Mouse (Mus musculus) embryo, embryonic 11 days (tissue): ENCODE data around the gene Fam20c.

Experiments
- DNase-seq: peaks from one replicate; pipeline ENCODE4 v3.0.0-alpha.2; 2015

Gene Fam20c

GRCm38 (mm10) chr5:138819780-138820179, 65.5 kb downstream of the Fam20c start, which contains the start of gene Gm5294:
Gene Gm5294 (plus strand): TSS chr5:138820080.
- peak; percentile 14 for DNase-seq

DNA sequence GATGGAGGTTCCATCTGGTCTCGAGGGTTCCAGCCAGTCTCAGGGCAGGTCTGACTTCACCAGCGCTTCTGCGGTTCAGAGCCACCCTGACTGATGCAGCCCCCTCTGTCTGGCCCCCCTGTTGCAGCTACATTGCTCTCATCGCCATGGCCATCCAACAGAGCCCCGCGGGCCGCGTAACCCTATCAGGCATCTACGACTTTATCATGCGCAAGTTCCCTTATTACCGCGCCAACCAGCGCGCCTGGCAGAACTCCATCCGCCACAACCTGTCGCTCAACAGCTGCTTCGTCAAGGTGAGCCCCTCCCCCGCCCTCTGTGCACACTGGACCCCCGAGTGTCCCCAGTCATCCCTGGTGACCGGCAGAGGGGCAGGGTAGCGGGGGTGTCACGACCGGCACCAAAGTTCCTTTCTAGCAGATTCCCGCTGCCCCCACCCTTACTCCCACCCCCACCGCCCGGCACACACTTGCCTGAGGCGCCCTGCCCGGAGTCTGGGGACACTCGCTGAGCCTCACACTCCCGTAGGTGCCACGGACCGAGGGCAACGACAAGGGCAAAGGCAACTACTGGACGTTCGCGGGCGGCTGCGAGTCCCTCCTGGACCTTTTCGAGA, 66.5 kb downstream of the Fam20c start:
- peak; percentile 27 for DNase-seq

DNA sequence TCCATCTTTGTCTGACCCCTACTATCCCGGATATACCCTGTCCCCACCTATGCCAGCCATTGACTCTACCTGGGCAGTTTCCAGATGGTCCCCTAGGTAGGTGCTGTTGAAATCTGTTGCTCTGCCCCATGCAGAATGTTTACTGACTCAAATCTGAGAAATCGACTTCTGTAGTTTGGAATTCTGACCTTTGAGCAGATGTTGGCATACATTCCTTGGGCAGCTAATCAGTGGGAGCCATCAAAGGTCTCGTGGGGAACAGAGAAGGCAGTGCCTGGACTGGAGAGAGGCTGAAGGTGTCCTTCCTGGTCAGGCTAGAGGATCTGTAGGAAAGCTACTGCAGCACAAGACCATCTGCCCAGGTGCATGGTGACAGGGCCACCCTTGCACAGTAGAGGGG, 70.8 kb downstream of the Fam20c start:
- DNase-seq: no peak

DNA sequence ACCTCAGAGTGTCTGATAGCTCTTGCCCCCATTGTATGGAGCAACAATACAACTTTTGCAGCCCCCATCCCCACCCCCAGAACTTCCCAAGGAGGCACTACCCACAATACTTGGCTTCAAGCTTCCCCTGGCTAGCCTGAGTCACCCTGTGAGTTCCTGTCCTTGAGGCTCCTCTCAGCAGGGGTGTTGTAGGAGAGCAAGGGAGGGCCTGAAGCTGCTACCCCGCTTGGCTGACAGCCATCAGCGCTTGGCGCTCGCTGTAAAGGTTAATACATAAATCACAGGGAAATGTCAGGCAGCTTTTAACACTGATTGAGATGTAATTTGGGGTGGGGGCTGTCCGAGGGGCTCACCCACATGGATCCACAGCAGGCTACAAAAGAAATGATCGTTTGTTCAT, 79.1 kb downstream of the Fam20c start:
- no peak for DNase-seq

DNA sequence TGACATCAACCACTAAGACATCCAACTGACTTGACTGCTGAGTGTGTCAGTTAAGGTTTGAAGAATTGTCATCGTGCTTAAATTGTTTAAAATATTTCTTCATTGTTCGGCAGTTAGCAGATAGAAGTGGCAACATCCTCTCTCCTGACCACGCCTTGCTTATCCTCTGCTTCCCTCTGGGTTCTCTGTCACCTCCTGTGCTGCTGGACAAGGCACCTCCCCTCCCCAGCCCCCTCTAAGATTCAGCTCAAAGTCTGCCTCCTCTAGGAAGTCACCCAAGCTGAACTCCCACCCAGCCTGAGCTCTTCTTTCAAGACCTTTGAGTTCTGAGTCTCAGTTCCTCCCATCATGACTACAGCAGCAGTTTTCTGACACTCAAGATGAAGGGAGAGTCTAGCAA, 80.6 kb downstream of the Fam20c start:
- no peak for DNase-seq

- DNase-seq: no peak
Observed at GRCm38 (mm10) chr5:138840981-138841380, 86.7 kb downstream of the Fam20c start.

- no peak for DNase-seq
Observed at GRCm38 (mm10) chr5:138843168-138843824, 89.0 kb downstream of the Fam20c start.

GRCm38 (mm10) chr5:138846506-138846905, 92.2 kb downstream of the Fam20c start:
- DNase-seq: no peak

- peak; percentile 91 for DNase-seq
Observed at GRCm38 (mm10) chr5:138848102-138848501, 93.8 kb downstream of the Fam20c start.

DNA sequence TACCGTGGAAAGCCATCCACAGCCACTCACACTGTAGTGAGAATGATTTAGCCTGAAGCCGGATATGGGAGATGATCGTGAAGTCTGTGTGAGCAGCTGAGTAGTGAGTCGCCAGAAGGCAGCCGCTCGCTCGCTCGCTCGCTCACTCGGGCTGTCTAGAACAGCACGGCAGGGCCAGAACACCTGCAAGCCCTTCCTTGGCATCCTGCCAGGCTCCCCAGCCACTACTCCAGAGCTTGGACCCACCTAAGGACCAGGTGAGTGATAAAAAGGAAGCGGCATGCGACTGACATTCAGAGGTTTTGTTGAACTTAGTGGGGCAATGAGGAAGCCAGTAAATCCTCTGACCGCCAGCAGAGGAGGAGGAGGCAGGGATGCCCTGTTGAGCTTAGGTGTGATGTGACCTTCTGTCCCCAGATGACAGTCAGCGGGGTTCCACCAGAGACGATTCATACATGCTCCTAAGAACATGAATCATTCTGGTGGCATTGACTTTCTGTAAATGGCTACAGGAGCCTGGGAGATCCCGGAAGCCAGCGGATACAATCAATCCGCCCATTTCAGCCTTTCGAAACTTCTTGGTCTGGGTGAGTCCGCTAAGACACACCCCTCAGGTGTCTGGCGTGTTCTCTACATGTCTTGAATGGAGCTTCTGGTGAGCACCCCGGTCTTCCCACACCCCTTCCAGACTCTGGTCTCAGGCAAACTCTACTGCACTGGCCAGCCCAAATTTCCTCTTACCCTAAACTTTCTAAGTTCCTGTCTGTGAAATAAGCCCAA, 95.6 kb downstream of the Fam20c start:
- no peak for DNase-seq

- DNase-seq: no peak
Observed at GRCm38 (mm10) chr5:138850462-138850844, 96.1 kb downstream of the Fam20c start.

DNA sequence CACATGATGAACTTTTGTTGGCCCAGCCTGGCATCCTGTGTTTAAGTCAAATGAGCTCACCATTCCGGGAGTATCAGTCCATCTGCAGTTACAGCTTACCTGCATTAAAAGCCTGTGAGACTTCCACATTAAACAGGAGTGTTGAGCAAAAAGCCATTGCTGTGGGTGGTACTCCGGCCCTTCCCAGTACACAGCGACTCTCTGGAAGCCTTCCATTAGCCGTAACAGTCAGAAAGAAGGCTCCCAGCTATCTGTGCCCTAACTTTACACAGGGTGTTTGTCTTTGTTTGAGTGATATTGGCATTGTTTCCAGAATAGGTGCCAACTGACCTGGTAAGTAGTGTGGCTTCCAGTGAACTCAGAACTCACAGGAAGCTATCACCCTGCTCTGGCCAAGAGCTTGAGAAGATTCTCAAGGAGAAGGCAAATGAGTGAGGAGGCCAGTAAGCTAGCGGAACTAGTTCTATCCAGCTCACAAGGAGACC, 97.0 kb downstream of the Fam20c start:
- no peak for DNase-seq

DNA sequence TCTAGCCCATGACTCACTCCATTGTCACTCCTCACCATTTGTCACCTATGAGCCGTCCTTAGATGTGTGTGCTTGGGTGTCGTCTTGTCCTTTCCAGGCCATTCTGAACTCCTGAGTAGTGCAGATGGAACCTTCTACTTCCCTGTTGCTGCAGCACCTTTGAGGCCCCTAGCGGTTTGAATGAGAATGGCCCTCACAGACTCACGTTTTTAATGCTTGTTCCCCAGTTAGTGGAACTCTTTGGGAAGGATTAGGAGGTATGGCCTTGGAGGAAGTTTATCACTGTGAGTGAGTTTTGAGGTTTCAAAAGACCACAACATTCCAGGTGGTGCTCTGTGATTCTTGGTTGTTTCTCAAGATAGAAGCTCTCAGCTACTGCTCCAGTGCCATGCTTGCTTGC, 97.8 kb downstream of the Fam20c start:
- no peak for DNase-seq

GRCm38 (mm10) chr5:138853349-138853748, 99.0 kb downstream of the Fam20c start:
- DNase-seq: no peak

DNA sequence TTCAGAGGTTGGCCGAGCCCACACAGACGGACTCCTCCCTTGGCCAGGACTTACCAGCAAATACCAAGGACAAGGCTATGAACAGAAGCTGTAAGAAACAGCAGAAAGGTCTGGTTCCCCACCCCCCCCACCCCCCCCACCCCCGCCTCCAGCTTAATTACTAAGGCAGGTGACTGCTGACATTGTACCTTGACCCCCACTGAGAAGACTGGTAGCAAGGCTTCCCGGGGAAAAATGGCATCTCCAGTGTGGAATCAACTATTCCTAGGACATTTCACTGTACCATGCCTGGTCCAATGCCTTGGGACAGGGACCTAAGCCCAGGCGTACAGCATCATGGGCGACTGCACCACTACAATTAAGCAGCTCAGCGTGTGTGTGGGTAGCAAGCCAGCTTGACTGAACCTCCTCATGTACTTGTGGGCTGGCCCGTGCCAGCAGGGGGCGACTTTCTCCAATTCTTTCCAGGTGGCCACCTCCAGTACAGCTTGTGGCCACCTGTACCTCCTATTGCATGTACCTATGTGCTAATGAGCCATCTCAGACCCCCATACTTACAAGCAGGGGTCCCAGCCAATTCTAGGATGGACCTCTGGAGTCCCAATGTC, 102.8 kb downstream of the Fam20c start:
- DNase-seq: peak; percentile 78

GRCm38 (mm10) chr5:138857811-138858251, 103.5 kb downstream of the Fam20c start:
- no peak for DNase-seq
